Mouse (Mus musculus): ENCODE data around the gene Cetn3.

The Cetn3 gene

GRCm38 (mm10) chr13:81822750-81823149 lies 39.9 kb downstream of the Cetn3 start:
- no peak for DNase-seq (ENCODE audit: low read depth, low spot score)

GRCm38 (mm10) chr13:81824576-81825330 lies 41.9 kb downstream of the Cetn3 start:
- DNase-seq (ENCODE audit: low read depth, low spot score): no peak

GRCm38 (mm10) chr13:81828486-81828885 lies 45.6 kb downstream of the Cetn3 start:
- DNase-seq (ENCODE audit: low read depth, low spot score): no peak

- DNase-seq (ENCODE audit: low read depth, low spot score): no peak
Observed at GRCm38 (mm10) chr13:81831838-81832237, 49.0 kb downstream of the Cetn3 start.

GRCm38 (mm10) chr13:81836386-81837177 lies 53.7 kb downstream of the Cetn3 start:
- no peak for DNase-seq (ENCODE audit: low read depth, low spot score)

GRCm38 (mm10) chr13:81838016-81838415 lies 55.1 kb downstream of the Cetn3 start:
- no peak for DNase-seq (ENCODE audit: low read depth, low spot score)

GRCm38 (mm10) chr13:81838948-81839347 lies 56.1 kb downstream of the Cetn3 start:
- peak; percentile 51 for DNase-seq (ENCODE audit: low read depth, low spot score)

- no peak for DNase-seq (ENCODE audit: low read depth, low spot score)
Observed at GRCm38 (mm10) chr13:81840246-81840645, 57.4 kb downstream of the Cetn3 start.

- peak; percentile 60 for DNase-seq (ENCODE audit: low read depth, low spot score)
Observed at GRCm38 (mm10) chr13:81840646-81841045, 57.8 kb downstream of the Cetn3 start.

- DNase-seq (ENCODE audit: low read depth, low spot score): no peak
Observed at GRCm38 (mm10) chr13:81842278-81842677, 59.4 kb downstream of the Cetn3 start.
